Mouse (Mus musculus) kidney, embryonic 16.5 days (tissue): Measurements from ENCODE around the gene 4931406P16Rik. TPM values are rescaled to one million over a fixed set of nuclear protein-coding genes. Genes with fewer than 3 reads are reported as not detected.
"Not testable (repeated sequence)": the region's sequence is repeated elsewhere in the genome, so short reads cannot be mapped to it uniquely, and the experiment has no call there.

Experiments
- ATAC-seq: fragments of 200-750 bp; cut with Nextera tagmentation; 2 replicates; pipeline ENCODE4 v1.8.0; 2017; ENCODE audit warnings: moderate TSS enrichment; ENCODE audit not compliant: low FRiP score, low TSS enrichment
- H3K27ac ChIP-seq: fragments of 300-500 bp; sonication (generic); 2 replicates; pipeline ENCODE4 v1.5.1; 2014; ENCODE audit warnings: low read length
- H3K27me3 ChIP-seq: fragments of 300-500 bp; sonication (generic); 2 replicates; pipeline ENCODE4 v1.6.1; 2014; ENCODE audit warnings: low read length, control low read depth, mixed read lengths; ENCODE audit not compliant: insufficient read depth
- H3K36me3 ChIP-seq: fragments of 300-500 bp; sonication (generic); 2 replicates; pipeline ENCODE4 v1.6.1; 2014; ENCODE audit warnings: low read length, control low read depth, mixed read lengths; ENCODE audit not compliant: insufficient read depth
- H3K4me1 ChIP-seq: fragments of 300-500 bp; sonication (generic); 2 replicates; pipeline ENCODE4 v1.6.1; 2014; ENCODE audit warnings: low read length, control low read depth, mixed read lengths; ENCODE audit not compliant: insufficient read depth
- H3K4me2 ChIP-seq: fragments of 300-500 bp; sonication (generic); replicated peaks from 2 replicates; pipeline ENCODE4 v1.6.1; 2014; ENCODE audit warnings: low read depth, low read length
- H3K4me3 ChIP-seq: fragments of 300-500 bp; sonication (generic); 2 replicates; pipeline ENCODE4 v1.5.1; 2014; ENCODE audit warnings: mild to moderate bottlenecking, low read length
- H3K9ac ChIP-seq: fragments of 300-500 bp; sonication (generic); replicated peaks from 2 replicates; pipeline ENCODE4 v1.6.1; 2014; ENCODE audit warnings: low read length
- H3K9me3 ChIP-seq: fragments of 300-500 bp; sonication (generic); 2 replicates; pipeline ENCODE4 v1.6.1; 2016; ENCODE audit warnings: low read length, control low read depth
- WGBS: fragments of 180-500 bp; shearing (Covaris S2); extraction: QIAGEN DNeasy Blood & Tissue Kit; methylation state at CpG from one replicate; pipeline ENCODE4 v1.1.7; 2014; 5-methylcytosine and 5-hydroxymethylcytosine counted together
- polyA plus RNA-seq: library from polyadenylated mRNA; unstranded; fragments of >200 nt; fragmentation: Nextera tagmentation; extraction: Ambion mirVana; gene quantifications from 2 replicates; pipeline ENCODE4 v1.2.1, GENCODE M21; 2015

Gene 4931406P16Rik
- polyA plus RNA-seq, 1 experiment from 2014 or later: 32.3 TPM

DNA sequence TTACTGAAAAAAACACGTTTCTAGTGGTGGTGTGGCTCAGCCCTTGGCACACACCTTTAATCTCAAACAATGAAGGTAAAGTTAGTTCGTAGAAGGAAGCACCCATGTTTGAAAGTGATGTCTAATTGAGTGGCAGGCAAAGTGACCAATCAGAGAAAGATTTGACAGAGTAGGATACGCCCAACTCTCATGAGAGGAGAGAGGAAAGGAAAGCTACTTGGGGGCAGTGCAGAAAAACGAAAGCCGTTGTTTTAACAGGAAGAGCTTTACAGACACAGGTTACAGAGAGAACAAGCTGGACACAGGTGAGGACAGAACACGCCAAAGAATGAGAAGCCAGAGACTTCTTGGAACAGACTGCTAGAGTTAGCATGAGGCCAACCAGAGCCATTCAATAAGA lies 107.0 kb downstream of the 4931406P16Rik start:
- Histone ChIP-seq H3K4me1 (no peaks in the 10 kb centered on the region), H3K27me3 (no peaks in the 10 kb centered on the region), H3K4me2 (no peak overlapping the region), H3K9me3 (no peaks in the 10 kb centered on the region), H3K9ac (no peak overlapping the region), H3K36me3 (peaks cover 97% of the 10 kb centered on the region), H3K27ac (no peak overlapping the region), H3K4me3 (no peak overlapping the region)
- ATAC-seq: no peak
- 91% methylated on average over 6 of the region's 6 CpGs for WGBS

DNA sequence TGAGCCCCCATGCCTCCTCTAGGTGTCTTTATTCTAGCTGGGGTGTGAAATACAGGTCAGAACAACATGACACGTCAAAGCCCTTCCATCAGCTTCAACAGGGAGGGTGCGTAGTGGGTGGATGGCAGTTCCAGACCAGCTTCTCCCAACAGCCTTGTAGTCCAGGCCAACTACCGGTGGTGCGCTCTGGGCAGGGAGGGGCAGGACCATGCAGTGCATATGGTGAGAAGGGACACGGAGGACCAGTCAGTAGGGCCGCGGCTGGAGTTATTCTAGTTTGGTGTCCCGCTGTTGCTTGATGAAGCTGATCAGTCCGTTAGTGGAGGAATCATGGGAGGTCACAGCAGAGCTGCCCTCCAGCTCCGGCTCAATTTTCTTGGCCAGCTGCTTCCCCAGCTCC lies 111.2 kb downstream of the 4931406P16Rik start:
- not testable (repeated sequence) for H3K9ac ChIP-seq, H3K4me2 ChIP-seq, H3K4me3 ChIP-seq, H3K27ac ChIP-seq, H3K9me3 ChIP-seq, H3K27me3 ChIP-seq, H3K4me1 ChIP-seq
- peaks cover 69% of the 10 kb centered on the region for H3K36me3 ChIP-seq
- WGBS: 86% methylated on average over 10 of the region's 10 CpGs
- 0 out of 2 replicates have a peak, but pooled peaks have one; percentile 51 for ATAC-seq

DNA sequence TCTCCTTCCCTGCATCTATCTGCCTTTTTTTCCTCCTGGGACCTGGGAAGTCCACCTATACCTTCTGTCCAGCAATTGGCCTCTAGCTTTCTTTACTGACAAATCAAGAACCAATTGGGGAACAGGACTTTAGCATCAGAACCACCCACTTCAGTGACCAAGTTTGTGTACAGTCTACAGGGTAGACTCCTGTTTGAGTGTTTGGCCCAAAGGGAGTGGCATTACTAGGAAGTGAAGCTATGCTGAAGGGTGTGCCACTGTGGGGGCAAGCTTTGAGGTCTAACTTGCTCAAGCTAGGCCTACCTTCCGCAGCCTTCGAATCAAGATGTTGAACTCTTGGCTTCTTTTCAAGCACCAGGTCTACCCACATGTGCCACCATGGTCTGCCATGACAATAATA lies 112.5 kb downstream of the 4931406P16Rik start:
- Histone ChIP-seq H3K27me3 (no peaks in the 10 kb centered on the region), H3K4me1 (no peaks in the 10 kb centered on the region), H3K27ac (no peak overlapping the region), H3K9ac (no peak overlapping the region), H3K36me3 (peaks cover 56% of the 10 kb centered on the region), H3K4me2 (no peak overlapping the region), H3K4me3 (no peak overlapping the region), H3K9me3 (no peaks in the 10 kb centered on the region)
- WGBS: 95% methylated on average over 2 of the region's 2 CpGs
- ATAC-seq: no peak

DNA sequence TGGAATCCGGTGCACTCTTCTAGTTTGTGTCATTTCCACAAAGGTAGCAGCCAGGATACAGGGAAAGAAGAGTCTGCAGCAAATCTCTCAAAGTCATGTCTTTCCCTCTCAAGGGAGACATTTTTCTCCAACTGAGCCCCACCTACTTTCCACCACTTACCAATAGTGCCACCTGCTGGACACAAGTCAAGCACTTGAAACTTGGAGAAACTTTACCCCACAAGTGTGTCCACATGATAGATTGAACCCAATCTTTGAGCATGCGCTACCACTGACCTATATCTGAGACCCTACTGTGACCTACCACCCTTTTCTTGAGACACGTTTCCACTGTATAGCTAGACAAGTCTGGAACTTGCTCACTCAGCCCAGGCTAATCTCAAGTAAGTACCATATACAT lies 115.0 kb downstream of the 4931406P16Rik start:
- no peak overlapping the region for H3K4me2 ChIP-seq
- H3K4me1 ChIP-seq: peaks cover 5% of the 10 kb centered on the region; the same call in 1 of the 2 replicates
- H3K27ac ChIP-seq: no peak overlapping the region
- H3K36me3 ChIP-seq: peaks cover 36% of the 10 kb centered on the region
- ATAC-seq: no peak
- no peaks in the 10 kb centered on the region for H3K27me3 ChIP-seq
- H3K9me3 ChIP-seq: no peaks in the 10 kb centered on the region
- 51% methylated on average over 3 of the region's 3 CpGs for WGBS
- no peak overlapping the region for H3K9ac ChIP-seq
- no peak overlapping the region for H3K4me3 ChIP-seq

DNA sequence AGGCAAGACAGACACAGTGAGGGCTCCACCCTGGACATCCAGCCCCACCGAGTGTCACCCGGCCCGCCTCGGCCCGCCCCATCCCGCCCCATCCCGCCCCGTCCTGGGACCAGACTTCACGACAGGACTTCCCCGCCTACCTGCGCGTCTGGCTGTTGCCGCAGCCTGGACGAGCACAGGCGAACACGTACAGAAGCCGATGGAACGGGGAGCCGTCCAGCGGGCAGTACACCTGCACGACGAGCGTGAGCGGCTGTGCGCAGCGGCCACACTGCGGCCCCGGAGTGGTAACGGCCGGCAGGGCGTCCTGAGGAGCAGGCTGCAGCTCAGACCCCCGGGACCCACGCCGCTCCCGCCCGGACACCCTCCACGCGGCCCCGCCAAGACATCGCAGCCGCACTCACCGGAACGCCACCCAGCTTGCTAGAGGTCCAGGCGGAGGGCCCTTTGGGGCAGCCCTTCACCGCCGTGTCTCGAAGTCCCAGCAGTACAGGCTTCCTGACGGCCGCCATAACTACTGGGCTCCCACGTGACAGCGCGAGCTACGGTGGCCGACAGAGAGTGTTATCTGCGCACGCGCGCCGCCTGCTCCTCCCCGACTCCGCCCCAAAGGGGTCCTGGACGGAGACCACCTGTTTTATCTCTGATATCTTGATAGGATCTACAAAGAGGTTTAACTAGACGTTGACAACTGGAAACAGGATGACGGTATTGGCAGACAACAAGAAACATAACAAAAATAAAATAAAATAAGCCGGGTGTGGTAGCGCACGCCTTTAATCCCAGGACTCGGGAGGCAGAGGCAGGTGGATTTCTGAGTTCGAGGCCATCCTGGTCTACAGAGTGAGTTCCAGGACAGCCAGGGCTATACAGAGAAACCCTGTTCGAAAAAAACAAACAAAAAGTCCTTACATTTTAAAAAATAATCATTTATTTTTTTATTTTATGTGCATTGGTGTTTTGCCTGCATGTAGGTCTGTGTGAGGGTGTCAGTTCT lies 116.9 kb downstream of the 4931406P16Rik start, which contains the start of gene Pdcd2l:
Pdcd2l (minus strand) TSS at position 530 of the 997 bp plus-strand sequence.
- H3K36me3 ChIP-seq: peaks cover 20% of the 10 kb centered on the region
- no peaks in the 10 kb centered on the region for H3K9me3 ChIP-seq
- H3K4me2 ChIP-seq: peak within 1 kb of the TSS; percentile 74
- peak within 1 kb of the TSS; percentile 77 for H3K27ac ChIP-seq
- WGBS: 4% methylated on average over 68 of the region's 70 CpGs
- H3K9ac ChIP-seq: peak within 1 kb of the TSS; percentile 79
- H3K4me3 ChIP-seq: peak within 1 kb of the TSS; percentile 74
- ATAC-seq: peak; percentile 92
- peaks cover 5% of the 10 kb centered on the region; the same call in 1 of the 2 replicates for H3K4me1 ChIP-seq
- H3K27me3 ChIP-seq: no peaks in the 10 kb centered on the region

DNA sequence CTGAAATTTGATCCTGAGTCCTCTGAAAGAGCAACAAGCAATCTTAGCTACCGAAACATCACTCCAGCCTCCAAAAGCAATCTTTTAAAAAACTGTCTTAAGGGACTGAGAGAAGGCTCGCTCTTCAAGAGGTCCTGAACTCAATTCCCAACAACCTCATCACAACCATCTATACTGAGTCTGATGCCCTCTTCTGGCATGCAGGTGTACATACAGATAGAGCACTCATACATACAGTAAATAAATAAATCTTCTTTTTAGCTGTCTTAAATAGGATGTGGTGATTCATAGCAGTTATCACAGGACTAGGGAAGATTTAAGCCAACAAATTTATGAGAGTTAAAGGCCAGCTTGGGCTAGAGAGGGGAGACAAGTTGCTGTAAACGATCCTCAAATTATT lies 117.7 kb downstream of the 4931406P16Rik start:
- Histone ChIP-seq H3K9ac (peak overlapping the region; percentile 79), H3K27me3 (no peaks in the 10 kb centered on the region), H3K27ac (no peak overlapping the region), H3K9me3 (no peaks in the 10 kb centered on the region), H3K4me3 (peak overlapping the region; percentile 74), H3K4me2 (peak overlapping the region; percentile 74), H3K36me3 (peaks cover 12% of the 10 kb centered on the region), H3K4me1 (peaks cover 5% of the 10 kb centered on the region; the same call in 1 of the 2 replicates)
- ATAC-seq: peak; percentile 21; the same call in 1 of the 2 replicates
- 50% methylated on average over 3 of the region's 3 CpGs for WGBS

DNA sequence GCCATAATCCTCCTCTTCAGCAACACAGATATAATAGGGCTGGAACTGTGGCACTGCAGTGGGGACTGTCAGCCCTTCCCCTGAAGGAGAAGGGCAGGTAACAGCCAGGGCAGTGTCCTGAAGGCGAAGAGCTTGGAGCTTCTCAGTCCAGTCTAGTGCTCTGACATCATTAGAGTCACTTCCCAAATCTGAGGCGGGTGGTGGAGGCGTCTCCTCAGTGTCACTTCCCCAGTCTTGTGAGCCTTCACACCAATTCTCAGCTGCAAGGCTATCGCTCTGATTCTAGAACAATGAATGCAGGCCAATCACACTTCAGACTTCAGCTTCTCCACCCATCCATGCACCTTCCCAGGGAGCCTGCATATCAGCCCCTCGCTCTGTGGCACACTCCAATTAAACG lies 120.5 kb downstream of the 4931406P16Rik start:
- no peak for ATAC-seq
- H3K27me3 ChIP-seq: no peaks in the 10 kb centered on the region
- 92% methylated on average over 6 of the region's 6 CpGs for WGBS
- peaks cover 27% of the 10 kb centered on the region for H3K36me3 ChIP-seq
- no peak overlapping the region for H3K4me2 ChIP-seq
- no peaks in the 10 kb centered on the region for H3K9me3 ChIP-seq
- H3K4me1 ChIP-seq: peaks cover 5% of the 10 kb centered on the region; the same call in 1 of the 2 replicates
- no peak overlapping the region for H3K27ac ChIP-seq
- no peak overlapping the region for H3K4me3 ChIP-seq
- H3K9ac ChIP-seq: no peak overlapping the region

DNA sequence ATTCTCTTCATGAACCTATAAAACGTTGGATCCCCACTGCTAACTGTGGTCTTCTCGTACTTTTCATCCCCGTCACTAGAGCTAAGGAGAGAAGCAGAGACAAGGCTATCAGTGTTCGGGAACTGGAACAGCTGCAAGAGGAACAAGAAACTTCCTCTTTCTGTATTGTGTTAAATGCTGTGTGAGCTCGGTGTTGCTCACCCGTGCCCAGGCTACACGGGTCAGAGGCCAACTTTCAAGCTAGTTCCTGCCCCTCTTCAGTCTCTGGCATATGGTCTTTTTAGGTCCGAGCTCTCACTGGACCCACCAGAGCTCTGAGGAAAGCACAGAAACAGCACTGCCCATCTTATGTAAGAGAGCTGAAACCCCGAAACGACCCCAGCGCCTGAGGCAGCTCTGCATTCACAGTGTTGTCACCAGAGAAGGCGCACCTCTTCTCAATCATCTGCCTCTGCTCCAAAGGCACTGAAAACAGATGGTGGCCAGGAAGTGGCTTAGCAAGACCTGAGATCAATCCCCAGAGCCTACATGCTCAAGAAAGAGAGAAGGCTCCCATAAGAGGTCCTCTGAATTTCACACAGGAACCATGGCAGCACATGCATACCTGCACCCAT lies 123.9 kb downstream of the 4931406P16Rik start:
- no peak overlapping the region for H3K9ac ChIP-seq
- WGBS: 91% methylated on average over 12 of the region's 12 CpGs
- no peak overlapping the region for H3K4me2 ChIP-seq
- H3K27ac ChIP-seq: no peak overlapping the region
- no peaks in the 10 kb centered on the region for H3K27me3 ChIP-seq
- no peaks in the 10 kb centered on the region for H3K9me3 ChIP-seq
- ATAC-seq: no peak
- no peaks in the 10 kb centered on the region for H3K4me1 ChIP-seq
- H3K4me3 ChIP-seq: no peak overlapping the region
- peaks cover 54% of the 10 kb centered on the region for H3K36me3 ChIP-seq
